Mouse (Mus musculus) CD4-positive, CD25-positive, alpha-beta regulatory T cell, adult 2 months (primary cell): ENCODE data around the gene Ephb2.
A peak's percentile ranks its signal among the peaks of the same experiment; 100 is the strongest.

Experiments used
- DNase-seq: peaks from one replicate; pipeline ENCODE4 v3.0.0-alpha.2; 2012; ENCODE audit warnings: low read depth, low spot score

Ephb2 gene

GRCm38 (mm10) chr4:136651882-136652527 is 183.8 kb downstream of the Ephb2 start:
- DNase-seq, result no peak

DNA sequence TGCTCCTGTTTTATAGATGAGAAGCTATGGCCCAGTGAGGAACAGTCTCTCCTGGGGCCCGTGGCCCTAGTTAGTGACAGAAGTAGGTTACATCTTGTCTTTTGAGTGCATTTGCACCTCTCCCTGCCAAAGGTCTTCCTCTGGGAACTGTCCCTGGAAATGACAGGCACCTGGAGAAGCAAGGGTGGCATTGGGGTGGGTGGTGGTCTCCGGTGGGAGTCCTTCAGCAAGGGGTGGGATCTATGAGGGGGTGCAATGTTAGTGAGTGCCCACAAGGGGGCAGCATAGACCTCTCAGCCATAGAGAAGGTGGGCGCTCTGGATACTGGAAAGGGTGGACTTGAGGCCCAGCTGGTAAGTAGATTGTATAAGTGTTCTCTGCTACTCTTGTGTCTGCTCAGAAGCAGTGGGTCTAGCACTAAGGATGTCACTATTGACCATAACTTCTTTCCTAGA is 184.4 kb downstream of the Ephb2 start:
- DNase-seq, result peak; percentile 63

DNA sequence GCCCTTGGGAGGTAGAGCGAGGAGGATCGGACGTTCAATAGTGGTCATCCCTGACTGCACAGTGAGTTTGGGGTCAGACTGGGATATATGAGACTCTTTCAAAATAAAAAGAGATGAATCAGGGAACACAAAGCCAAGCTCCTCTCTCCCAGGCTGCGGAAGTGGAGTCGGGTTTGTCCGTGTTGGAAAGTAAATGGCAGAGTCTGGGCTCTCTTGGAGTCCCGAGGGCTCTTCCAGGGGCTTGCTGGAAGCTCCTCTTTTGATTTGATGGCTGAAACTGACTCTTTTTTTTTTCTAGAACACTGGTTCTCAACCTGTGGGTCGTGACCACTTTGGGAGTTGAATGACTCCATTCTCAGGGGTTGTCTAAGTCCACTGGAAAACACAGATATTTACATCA is 185.5 kb downstream of the Ephb2 start:
- DNase-seq, result no peak

GRCm38 (mm10) chr4:136649480-136650196 is 186.2 kb downstream of the Ephb2 start:
- no peak for DNase-seq

- DNase-seq, result peak; percentile 81
Observed at GRCm38 (mm10) chr4:136648922-136649479, 186.8 kb downstream of the Ephb2 start.

GRCm38 (mm10) chr4:136638890-136639289 is 196.9 kb downstream of the Ephb2 start:
- no peak for DNase-seq

DNA sequence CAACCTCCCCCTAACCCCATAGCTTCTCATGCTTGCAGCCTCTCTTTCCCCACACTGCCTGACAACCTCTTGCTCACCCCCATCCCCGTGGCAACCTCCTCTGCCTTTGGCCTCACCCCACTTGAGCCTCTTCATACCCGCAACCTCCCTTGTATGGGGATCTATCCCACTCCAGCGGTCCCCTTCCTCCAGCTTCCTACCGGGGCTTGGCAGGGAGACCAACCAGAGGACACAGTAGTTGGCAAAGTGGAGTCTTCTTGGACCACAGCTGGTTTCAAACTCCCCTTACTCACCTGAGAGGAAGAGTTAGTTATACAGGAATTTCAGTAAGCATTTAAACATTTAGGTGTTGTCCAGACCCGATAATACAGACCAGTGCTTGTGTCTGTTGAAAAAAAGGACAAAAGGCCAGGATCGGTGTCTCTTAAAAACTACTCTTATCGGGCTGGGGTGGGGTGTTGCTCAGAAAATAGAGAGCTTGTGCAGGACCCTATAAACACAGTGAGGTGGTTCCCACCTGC is 197.5 kb downstream of the Ephb2 start:
- no peak for DNase-seq

DNA sequence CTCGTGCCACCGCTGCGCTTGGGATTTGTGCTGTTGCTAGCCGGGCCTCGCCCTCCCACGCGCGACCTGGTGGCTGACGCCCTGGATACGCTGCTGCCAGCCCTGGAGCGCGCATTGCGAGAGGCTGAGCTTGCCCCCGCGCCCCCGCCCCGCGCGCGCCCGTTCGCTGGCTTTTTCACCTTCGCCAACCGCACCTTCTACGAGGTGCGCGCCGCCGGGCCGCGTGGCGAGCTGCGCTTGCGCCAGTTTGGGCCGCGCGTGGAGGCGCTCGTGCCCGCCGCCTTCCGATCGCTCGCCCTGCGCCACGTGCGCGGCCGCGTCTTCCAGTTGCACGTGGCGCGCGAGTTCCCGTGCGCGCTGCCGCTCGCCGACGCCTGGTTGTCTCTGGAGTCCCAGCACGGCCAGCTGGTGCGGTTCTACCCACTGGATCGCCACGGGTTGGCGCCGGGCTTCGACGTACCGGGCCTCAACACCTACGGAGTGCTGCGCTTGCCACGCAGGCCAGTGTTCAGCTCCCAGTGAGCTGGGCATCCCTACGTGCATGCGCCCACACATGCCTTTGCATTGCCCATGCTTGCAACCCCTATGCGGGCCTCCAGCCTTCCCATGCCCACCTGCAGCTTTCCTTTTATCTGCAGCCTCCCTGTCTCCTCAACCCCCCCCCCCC is 198.1 kb downstream of the Ephb2 start:
- peak; percentile 25 for DNase-seq

- no peak for DNase-seq
Observed at GRCm38 (mm10) chr4:136636983-136637562, 198.7 kb downstream of the Ephb2 start.

DNA sequence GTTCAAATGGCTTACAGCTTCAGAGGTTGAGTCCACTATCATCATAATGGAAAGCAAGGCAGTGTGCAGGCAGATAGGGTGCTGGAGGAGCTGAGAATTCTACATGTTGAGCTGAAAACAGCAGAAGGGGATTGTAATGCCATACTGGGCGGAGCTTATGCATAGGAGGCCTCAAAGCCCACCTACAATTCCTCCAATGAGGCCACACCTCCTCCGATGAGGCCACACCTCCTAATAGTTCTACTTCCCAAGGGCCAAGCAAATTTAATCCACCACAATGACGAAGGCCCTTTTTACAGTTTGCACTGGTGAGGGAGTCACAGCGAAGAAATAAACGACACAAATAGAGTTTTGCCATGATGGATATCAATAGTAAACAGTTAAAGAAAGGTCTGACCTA is 199.3 kb downstream of the Ephb2 start:
- no peak for DNase-seq

DNA sequence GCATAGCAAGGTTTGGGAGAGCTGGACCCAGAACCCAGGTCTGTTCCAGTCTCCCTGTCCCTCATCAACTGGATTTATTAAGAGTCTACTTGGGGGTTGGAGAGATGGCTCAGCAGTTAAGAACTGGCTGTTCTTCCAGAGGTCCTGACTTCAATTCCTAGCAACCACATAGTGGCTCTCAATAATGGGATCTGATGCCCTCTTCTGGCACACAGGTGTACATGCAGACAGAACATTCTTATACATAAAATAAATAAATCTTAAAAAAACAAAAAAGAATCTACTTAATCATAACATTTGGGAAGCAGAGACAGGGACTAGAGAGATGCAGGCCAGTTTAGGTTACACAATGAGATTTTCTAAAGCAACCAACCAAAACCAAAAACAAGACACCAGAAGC is 199.8 kb downstream of the Ephb2 start:
- no peak for DNase-seq

- DNase-seq, result no peak
Observed at GRCm38 (mm10) chr4:136631237-136631994, 204.4 kb downstream of the Ephb2 start.

DNA sequence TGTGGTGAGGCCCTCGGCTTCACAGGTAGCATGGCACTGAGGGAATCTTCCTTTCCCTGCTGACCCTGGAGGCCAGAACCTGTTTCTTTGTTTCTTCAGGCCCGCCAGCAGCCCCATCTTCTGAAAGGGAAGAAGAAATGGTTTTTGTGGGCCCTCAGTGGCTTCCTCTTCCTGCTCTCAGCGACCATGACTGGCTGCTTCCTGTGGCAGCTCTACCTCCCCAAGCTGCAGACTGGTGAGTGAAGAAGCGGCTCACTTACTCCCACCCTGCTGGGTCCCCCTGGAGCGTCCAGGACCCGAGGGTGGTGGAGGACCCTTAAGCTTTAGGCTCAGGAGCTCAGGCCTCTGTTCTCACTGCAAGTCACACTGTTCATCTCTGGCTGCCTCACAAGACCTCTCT is 209.2 kb downstream of the Ephb2 start:
- peak; percentile 36 for DNase-seq

DNA sequence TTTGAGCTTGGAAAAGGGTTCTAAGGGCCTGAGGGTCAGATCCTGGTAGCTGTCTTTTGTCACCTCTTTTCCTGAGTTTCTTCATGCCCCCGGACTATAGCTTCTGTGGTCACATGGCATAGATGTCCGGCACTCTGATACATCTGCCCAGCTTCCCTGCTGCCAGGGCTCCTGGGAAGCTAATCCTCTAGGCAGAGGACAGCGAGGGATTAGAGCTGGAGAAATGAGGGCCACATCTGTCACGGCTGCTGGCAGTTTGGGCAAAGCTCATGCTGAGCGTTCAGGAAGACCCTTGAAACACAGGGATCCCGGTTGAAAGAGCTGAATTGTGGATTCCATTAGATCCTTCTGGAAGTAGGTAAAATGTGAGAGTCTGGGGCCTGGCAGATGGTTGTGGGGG is 213.4 kb downstream of the Ephb2 start, which contains the start of gene Lactbl1:
Gene Lactbl1 (plus strand): TSS at position 234 of the 400 bp plus-strand sequence.
- no peak for DNase-seq

- no peak for DNase-seq
Observed at GRCm38 (mm10) chr4:136621956-136622355, 213.8 kb downstream of the Ephb2 start.

DNA sequence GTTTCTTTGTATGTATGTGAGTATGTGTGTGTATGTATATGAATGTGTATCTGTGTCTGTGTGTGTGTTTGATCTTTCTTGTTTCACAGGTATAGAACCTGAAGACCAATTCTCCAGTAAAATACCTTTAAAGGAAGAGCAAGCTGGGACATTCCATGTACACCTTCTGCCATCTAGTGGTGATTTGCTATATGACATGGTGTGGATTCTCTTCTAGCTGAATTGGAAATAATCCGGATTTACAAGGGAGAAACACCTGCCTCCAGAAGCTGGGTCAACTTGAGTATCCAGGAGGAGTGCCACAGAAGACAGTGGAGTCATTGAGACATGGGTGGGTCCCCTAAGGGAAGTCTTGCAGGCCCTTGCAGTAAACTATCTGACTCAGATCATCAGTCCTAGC is 214.5 kb downstream of the Ephb2 start:
- peak; percentile 77 for DNase-seq

DNA sequence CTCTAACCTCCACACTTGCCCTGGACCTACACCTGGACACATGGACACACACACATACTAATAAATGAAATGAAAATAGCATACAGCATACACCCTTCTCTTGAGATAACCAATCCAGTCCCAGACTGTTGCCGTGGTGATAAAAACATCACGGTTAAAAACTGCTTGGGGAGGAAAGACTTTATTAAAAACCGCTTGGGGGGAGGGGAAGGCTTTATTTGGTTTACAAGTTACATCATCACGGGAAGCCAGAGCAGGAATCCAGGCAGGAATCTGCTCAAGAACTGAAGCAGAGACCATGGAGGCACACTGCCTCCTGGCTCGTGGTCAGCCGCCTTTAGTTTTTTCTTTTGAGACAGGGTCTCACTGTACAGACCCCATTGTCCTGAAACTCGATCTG is 222.1 kb downstream of the Ephb2 start:
- DNase-seq, result no peak

DNA sequence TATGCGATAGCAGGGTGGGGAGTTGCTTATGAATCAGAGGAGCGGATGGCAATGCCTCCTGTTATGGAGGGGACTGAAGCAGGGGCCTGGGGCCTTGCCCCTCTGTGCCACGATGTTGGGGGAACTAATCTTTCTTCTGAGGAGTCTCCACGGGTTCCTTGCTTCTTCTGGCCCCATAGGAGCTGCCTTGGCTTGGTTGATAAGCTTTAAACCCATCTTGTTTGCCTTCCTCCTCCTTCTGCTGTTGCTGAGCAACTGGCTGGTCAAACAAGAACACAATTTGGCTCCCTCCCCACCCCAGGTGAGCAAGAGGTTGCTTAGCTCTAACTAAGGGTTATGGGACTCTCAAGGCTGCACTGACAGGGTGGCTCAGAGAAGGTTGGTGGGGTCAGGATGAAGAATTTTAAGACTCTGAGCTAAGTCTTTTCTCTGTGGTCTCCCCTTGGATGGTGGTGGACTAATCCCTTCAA is 225.4 kb downstream of the Ephb2 start, which contains the start of gene Tex46:
Gene Tex46 (plus strand): TSS at position 51 of the 470 bp plus-strand sequence.
- no peak for DNase-seq

DNA sequence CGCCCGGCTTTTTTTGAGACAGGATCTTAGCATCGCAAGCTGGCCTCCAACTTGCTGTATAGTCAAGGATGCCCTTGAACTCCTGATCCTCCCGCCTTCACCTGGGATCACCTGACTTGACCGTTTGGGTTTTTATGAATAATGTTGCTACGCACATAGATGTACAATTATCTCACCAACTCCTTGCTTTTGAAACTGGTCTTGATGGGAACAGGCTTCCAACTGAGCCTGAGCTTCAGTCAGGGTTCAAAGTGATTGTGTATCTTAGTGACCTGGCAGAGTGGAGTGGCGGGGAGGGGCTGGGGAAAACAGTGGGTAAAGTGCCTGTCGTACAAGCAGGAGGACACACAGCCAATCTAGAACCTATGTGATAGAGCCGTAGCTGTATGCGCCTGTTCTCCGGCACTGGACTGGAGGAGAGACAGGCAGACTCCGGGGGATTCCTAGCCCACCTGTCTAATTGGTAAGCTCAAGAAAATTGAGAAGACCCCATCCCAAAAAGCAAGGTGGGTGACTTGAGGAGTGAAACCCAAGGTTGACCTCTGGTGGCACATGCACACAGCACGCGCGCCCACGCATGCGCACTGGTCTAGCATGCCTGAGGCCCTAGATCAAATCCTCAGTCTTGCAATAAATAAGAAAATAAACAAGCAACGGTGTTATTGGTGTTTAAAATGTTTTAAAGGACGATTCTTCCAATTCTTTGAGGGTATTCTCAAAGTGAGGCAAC is 229.9 kb downstream of the Ephb2 start:
- no peak for DNase-seq

GRCm38 (mm10) chr4:136602568-136602967 is 233.2 kb downstream of the Ephb2 start, which contains the start of gene Kdm1a:
Gene Kdm1a, minus strand, starts transcription at chr4:136602723.
- DNase-seq, result peak; percentile 98
